Mouse (Mus musculus): ENCODE results near the gene Mfrp.

- TF ChIP-seq CTCF (IDR thresholded peaks at IDR 0.05; ENCODE audit: borderline replicate concordance, extremely low read depth, insufficient read depth, insufficient read length) (no peak), POLR2A (IDR thresholded peaks at IDR 0.05; ENCODE audit: borderline replicate concordance, extremely low read depth, insufficient read depth, insufficient read length, poor library complexity, severe bottlenecking) (no peak)
Observed at GRCm38 (mm10) chr9:44106182-44106581, 4.7 kb downstream of the Mfrp start.
